ENCODE assay signal across 22 mouse cellular contexts in genomic region chrX:128585496-128586105, GRCm38 (mm10).
DNase-seq lines count a peak whose midpoint lies in the region; ATAC-seq and TF ChIP-seq lines count a peak whose summit lies in the region.
"Had no signal": no experiment of that assay in that cellular context is flagged by ENCODE, and none has a peak within 500 bp of the region (broad histone marks: within the 10 kb centered on the region; RNA-seq: fewer than 3 reads in every experiment).

No protein-coding gene starts in this region.

- H3K27me3 ChIP-seq in forebrain, embryonic 13.5 days, result no peaks in the 10 kb centered on the region
- no peaks in the 10 kb centered on the region for H3K27me3 ChIP-seq in forebrain, embryonic 10.5 days (ENCODE audit: poor library complexity, severe bottlenecking)
- H3K27me3 ChIP-seq in forebrain, embryonic 15.5 days, result no peaks in the 10 kb centered on the region
- H3K27me3 ChIP-seq in forebrain, embryonic 11.5 days (ENCODE audit: control insufficient read depth, insufficient read depth, low read length), result no peaks in the 10 kb centered on the region
- H3K27me3 ChIP-seq in forebrain, postnatal 0 days (ENCODE audit: insufficient read depth, low read length), result no peaks in the 10 kb centered on the region
- H3K27me3 ChIP-seq: CH12.LX; embryonic facial prominence, embryonic 12.5 days had no signal

- no peak overlapping the region for H3K4me2 ChIP-seq in forebrain, embryonic 13.5 days
- no peak overlapping the region for H3K4me2 ChIP-seq in forebrain, embryonic 15.5 days (replicated peaks)
- no peak overlapping the region for H3K4me2 ChIP-seq in forebrain, embryonic 11.5 days (ENCODE audit: low read depth, low read length, severe bottlenecking)
- no peak overlapping the region for H3K4me2 ChIP-seq in forebrain, postnatal 0 days (ENCODE audit: low read depth)
- H3K4me2 ChIP-seq: embryonic facial prominence, embryonic 12.5 days had no signal

- no peak overlapping the region for H3K27ac ChIP-seq in forebrain, embryonic 13.5 days
- no peak overlapping the region for H3K27ac ChIP-seq in forebrain, embryonic 10.5 days
- H3K27ac ChIP-seq in forebrain, embryonic 15.5 days (replicated peaks), result no peak overlapping the region; the same call in 1 of the 2 replicates
- no peak overlapping the region for H3K27ac ChIP-seq in forebrain, embryonic 11.5 days (ENCODE audit: low read depth, low read length)
- H3K27ac ChIP-seq in forebrain, postnatal 0 days (ENCODE audit: low read depth, low read length), result no peak overlapping the region
- H3K27ac ChIP-seq: embryonic facial prominence, embryonic 10.5 days; embryonic facial prominence, embryonic 12.5 days had no signal

- no peak for TF ChIP-seq CTCF in brain, embryonic 14.5 days (IDR thresholded peaks at IDR 0.05; ENCODE audit: borderline replicate concordance, extremely low read depth, insufficient read depth, insufficient read length)
- no peak for TF ChIP-seq CTCF in forebrain, postnatal 0 days (IDR thresholded peaks at IDR 0.05; ENCODE audit: low read depth)

- H3K9me3 ChIP-seq in forebrain, embryonic 13.5 days (replicated peaks), result no peaks in the 10 kb centered on the region
- H3K9me3 ChIP-seq in forebrain, embryonic 10.5 days, result no peaks in the 10 kb centered on the region
- H3K9me3 ChIP-seq in forebrain, embryonic 15.5 days, result no peaks in the 10 kb centered on the region
- H3K9me3 ChIP-seq in forebrain, embryonic 11.5 days (ENCODE audit: control insufficient read depth, low read length), result no peaks in the 10 kb centered on the region
- H3K9me3 ChIP-seq in forebrain, postnatal 0 days (ENCODE audit: low read length), result no peaks in the 10 kb centered on the region
- H3K9me3 ChIP-seq: embryonic facial prominence, embryonic 10.5 days; embryonic facial prominence, embryonic 12.5 days; G1E had no signal

- no peaks in the 10 kb centered on the region for H3K4me1 ChIP-seq in forebrain, embryonic 13.5 days
- no peaks in the 10 kb centered on the region for H3K4me1 ChIP-seq in forebrain, embryonic 10.5 days
- no peaks in the 10 kb centered on the region for H3K4me1 ChIP-seq in forebrain, embryonic 15.5 days
- H3K4me1 ChIP-seq in forebrain, embryonic 11.5 days (replicated peaks; ENCODE audit: control insufficient read depth, insufficient read depth, low read length), result no peaks in the 10 kb centered on the region
- H3K4me1 ChIP-seq in forebrain, postnatal 0 days (ENCODE audit: insufficient read depth), result no peaks in the 10 kb centered on the region
- H3K4me1 ChIP-seq: embryonic facial prominence, embryonic 10.5 days; embryonic facial prominence, embryonic 12.5 days had no signal

- no peaks in the 10 kb centered on the region for H3K36me3 ChIP-seq in forebrain, embryonic 13.5 days (ENCODE audit: poor library complexity, severe bottlenecking)
- H3K36me3 ChIP-seq in forebrain, embryonic 10.5 days (replicated peaks), result no peaks in the 10 kb centered on the region
- no peaks in the 10 kb centered on the region for H3K36me3 ChIP-seq in forebrain, embryonic 15.5 days
- no peaks in the 10 kb centered on the region for H3K36me3 ChIP-seq in forebrain, embryonic 11.5 days (ENCODE audit: control insufficient read depth, insufficient read depth, low read length)
- no peaks in the 10 kb centered on the region for H3K36me3 ChIP-seq in forebrain, postnatal 0 days (ENCODE audit: insufficient read depth)
- H3K36me3 ChIP-seq: embryonic facial prominence, embryonic 10.5 days; embryonic facial prominence, embryonic 12.5 days; G1E had no signal

- ATAC-seq in forebrain, embryonic 13.5 days, result peak; percentile 90
- peak; percentile 90 for ATAC-seq in forebrain, embryonic 15.5 days (replicated peaks)
- no peak for ATAC-seq in forebrain, embryonic 11.5 days (replicated peaks; ENCODE audit: low FRiP score)
- peak; percentile 76 for ATAC-seq in forebrain, postnatal 0 days
- ATAC-seq: activated CD4-positive, CD25-positive, alpha-beta regulatory T cell, adult 4 months; CD4-positive, CD25-positive, alpha-beta regulatory T cell, adult 4 months; Patski had no signal

- no peak overlapping the region for H3K4me3 ChIP-seq in forebrain, embryonic 13.5 days
- H3K4me3 ChIP-seq in forebrain, embryonic 10.5 days, result no peak overlapping the region
- no peak overlapping the region for H3K4me3 ChIP-seq in forebrain, embryonic 15.5 days
- H3K4me3 ChIP-seq in forebrain, embryonic 11.5 days (ENCODE audit: low read depth, low read length), result no peak overlapping the region
- H3K4me3 ChIP-seq in forebrain, postnatal 0 days (ENCODE audit: low read depth, low read length), result no peak overlapping the region
- H3K4me3 ChIP-seq: embryonic facial prominence, embryonic 10.5 days; embryonic facial prominence, embryonic 12.5 days had no signal

- no peak overlapping the region for H3K9ac ChIP-seq in forebrain, embryonic 13.5 days
- H3K9ac ChIP-seq in forebrain, embryonic 15.5 days (replicated peaks), result no peak overlapping the region
- no peak overlapping the region for H3K9ac ChIP-seq in forebrain, embryonic 11.5 days (ENCODE audit: low read length)
- H3K9ac ChIP-seq in forebrain, postnatal 0 days, result no peak overlapping the region
- H3K9ac ChIP-seq: embryonic facial prominence, embryonic 12.5 days had no signal

- no peak for DNase-seq in forebrain, embryonic 10.5 days (ENCODE audit: extremely low spot score, low spot score)
- no peak for DNase-seq in forebrain, embryonic 11.5 days (ENCODE audit: low spot score)
- DNase-seq in brain, embryonic 14.5 days (ENCODE audit: low read depth), result peak; percentile 79
- DNase-seq in forebrain, postnatal 0 days, result peak; percentile 11
- DNase-seq in adrenal gland, postnatal 14 days, result no peak
- DNase-seq: adrenal gland, adult 8-10 months; adrenal gland, postnatal 25 days; B cell, adult 2 months; cerebellum, adult 11-12 months; cerebellum, adult 2 months; cerebellum, adult 9-10 months; cerebellum, postnatal 10 days; cerebellum, postnatal 25 days had no signal

- no peak for TF ChIP-seq POLR2A in brain, embryonic 14.5 days (IDR thresholded peaks at IDR 0.05; ENCODE audit: borderline replicate concordance, extremely low read depth, insufficient read depth, insufficient read length, poor library complexity, severe bottlenecking)

- WGBS in forebrain, embryonic 13.5 days, result 62% methylated on average over 5 of the region's 5 CpGs
- 92% methylated on average over 5 of the region's 5 CpGs for WGBS in forebrain, embryonic 10.5 days
- 52% methylated on average over 5 of the region's 5 CpGs for WGBS in forebrain, embryonic 15.5 days
- WGBS in forebrain, embryonic 11.5 days, result 76% methylated on average over 5 of the region's 5 CpGs
- 55% methylated on average over 5 of the region's 5 CpGs for WGBS in forebrain, postnatal 0 days

Comparison
In these comparisons a context has a peak if more than half of its experiments do, and no peak if none do; other contexts are left out.
1. DNase-seq: peak in brain, embryonic 14.5 days (single experiment) and forebrain, postnatal 0 days (single experiment); none in forebrain, embryonic 10.5 days (single experiment), forebrain, embryonic 11.5 days (single experiment) and adrenal gland, postnatal 14 days (single experiment).